Mouse (Mus musculus) layer of hippocampus, adult 18-20 months (tissue): ENCODE measurements around the gene Vmn2r87. TPM values are rescaled to one million over a fixed set of nuclear protein-coding genes. Genes with fewer than 3 reads are reported as not detected.
"Not testable (repeated sequence)": the region's sequence is repeated elsewhere in the genome, so short reads cannot be mapped to it uniquely, and the experiment has no call there.

Source experiments
- DNase-seq, 2 experiments: peaks; one replicate each; pipeline ENCODE4 v3.0.0; 2022; ENCODE audit warnings: low spot score in 2 of 2
- long read RNA-seq: library from polyadenylated mRNA; stranded (forward); transcript quantifications from one replicate; pipeline ENCODE4 v2.0.0, GENCODE M21; 2021
- total RNA-seq, 2 experiments: library from RNA; stranded (reverse); gene quantifications; 2 replicates each; pipeline ENCODE4 v1.2.3; 2021

Vmn2r87 gene
- total RNA-seq, result under 1 TPM; 0.40 to 0.46 TPM
- long read RNA-seq, result 0 reads

DNA sequence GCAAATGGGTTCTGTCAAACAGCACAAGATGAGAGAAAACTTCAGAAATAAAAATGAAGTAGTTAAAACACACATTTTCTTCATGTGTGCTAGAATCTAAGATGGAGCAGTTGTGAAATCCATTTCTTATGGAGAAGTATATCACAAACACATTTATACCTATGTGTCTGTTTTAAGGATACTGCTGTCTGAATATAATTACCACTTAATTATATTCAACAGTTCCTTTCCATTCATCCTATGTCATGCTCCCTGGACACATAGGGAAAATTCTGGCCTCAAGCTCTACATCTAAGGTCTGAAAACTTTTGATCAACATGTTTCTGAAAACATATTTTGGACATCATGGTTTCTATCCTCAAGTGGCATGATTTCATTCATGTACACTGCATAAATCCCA is at the start of gene Vmn2r87:
Vmn2r87 (minus strand) TSS at position 101 of the 400 bp plus-strand sequence.
- DNase-seq, result no peak

DNA sequence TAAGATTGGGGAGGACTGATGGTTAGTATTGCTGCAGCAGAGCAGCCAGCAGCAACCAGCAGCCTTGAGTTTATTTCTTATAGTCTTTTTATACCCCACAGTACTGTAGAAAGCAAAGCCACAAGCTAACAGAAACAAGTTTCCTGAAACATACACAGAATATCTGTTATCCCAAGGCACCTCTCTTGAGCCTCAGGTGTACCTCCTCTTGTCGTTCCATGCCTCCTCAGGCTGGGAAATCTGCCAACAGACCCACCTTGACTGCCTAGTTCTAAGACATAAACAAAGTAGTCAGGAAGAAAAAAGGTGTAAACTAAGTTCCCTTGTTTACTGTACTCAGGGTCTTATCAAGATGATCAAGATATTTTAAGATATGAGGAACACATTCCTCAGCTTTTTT is 47.1 kb upstream of the Vmn2r87 start:
- DNase-seq, result not testable (repeated sequence)

DNA sequence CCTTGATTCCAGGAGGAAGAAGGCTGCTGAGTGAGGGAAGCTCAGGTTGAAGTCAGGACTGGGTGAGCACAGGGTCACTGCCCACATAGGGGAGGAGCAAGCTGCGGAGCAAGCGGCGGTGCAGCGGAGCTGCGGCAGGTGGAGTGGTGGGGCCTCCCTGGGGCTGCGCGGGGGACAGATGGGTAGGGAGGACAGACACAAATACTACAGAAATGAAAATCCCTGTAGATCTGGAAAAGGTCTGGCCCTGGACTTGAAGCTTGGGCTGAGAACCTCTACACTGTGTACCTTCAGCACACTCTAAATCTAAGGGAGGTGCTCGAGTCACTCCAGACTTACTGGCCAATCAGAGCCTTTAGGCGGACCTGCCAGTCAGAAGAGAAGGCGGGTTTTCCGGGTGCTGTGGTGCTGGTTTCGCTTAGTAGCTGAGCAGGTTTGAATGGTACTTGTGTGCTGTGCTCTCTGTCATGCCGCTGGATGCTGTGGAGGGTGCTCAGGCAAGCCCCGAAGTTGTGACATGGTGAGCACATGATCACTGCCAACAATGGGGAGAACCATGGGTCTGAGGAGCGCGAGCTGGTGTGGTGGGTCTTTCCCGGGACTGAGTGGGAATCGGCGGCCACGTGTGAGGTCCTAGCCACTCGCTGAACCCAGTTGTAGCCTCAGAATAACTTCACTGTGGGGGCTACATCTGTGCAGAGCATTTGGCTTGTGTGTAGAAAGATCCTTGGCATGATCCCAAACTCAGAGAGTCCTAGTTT is 44.9 kb upstream of the Vmn2r87 start:
- peak; percentile 75 to 87 for DNase-seq

DNA sequence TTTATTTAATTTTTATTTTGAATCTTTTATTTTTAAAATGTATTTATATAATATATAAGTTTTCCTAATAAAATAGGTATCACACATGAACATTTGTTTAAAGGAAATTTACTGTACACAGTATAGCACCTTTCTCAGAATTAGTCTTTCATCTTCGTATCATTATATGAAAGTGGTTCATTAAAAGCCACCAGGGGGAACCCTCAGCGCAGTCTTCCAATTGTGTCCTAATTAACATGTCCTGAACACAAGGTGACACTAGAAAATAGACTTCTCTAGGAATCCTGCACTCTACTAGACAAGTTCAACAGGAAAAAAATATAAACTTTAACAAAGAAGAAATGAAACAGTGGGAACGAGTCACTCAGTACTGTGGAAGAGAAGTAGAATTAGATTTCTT is 38.9 kb upstream of the Vmn2r87 start:
- peak in 1 of 2 experiments; percentile 49 for DNase-seq

DNA sequence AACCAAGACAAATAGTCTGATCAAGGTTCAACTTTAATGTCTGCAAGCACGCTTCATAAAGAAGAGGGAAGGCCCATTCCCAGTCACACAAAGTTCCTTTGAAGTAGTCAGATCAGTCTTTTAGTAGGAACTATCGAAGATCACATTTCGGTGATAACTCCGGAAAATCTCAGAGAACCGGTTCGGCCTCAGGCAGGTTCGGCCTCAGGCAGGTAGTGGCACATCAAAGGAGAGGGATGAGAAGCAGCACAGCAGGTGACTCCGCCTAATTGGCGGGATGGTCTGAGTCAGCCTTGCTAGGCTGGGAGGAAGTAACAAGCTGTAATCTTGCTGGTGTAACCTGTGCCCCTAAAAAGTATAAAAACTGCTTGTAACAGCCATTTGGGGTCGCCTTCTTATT is 30.7 kb upstream of the Vmn2r87 start:
- no peak for DNase-seq

DNA sequence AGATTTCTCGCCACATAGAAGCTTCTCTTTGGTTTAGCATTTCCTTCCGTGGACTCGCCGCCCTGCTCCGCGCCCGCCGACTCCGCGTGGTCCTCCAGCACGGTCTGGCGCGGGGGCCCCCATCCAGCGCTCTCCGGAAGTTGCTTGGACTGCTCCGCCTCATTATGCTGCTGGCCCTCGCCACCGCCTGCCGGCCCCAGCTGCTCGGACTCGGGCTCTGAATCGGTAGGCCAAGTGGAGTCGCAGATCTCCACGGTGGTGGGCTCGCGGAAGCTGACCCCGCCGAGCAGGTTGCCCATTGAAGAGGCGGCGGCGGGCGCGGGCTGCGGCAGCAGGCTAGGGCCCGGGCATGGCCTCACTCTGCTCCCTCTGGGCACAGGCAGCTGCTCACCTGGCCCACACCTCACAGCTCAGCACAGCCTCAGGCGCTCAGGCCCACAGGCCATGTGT is 26.9 kb downstream of the Vmn2r87 start:
- peak in 1 of 2 experiments; percentile 13 for DNase-seq

DNA sequence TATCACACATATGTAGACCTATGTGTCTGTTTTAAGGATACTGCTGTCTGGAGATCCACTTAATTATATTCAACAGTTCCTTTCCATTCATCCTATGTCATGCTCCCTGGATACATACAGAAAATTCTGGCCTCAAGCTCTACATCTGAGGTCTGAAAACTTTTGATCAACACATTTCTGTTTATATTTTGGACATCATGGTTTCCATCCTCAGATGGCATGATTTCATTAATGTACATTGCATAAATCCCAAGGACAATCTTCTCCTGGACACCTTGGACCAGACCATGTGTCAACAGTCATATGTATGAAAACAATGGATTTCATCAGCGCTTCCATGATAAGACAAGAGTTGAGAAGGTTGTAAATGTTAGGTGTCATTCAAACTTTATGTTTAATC is 41.2 kb downstream of the Vmn2r87 start, which contains the start of gene Vmn2r86:
Vmn2r86 (minus strand) TSS at position 101 of the 400 bp plus-strand sequence.
- not testable (repeated sequence) for DNase-seq

DNA sequence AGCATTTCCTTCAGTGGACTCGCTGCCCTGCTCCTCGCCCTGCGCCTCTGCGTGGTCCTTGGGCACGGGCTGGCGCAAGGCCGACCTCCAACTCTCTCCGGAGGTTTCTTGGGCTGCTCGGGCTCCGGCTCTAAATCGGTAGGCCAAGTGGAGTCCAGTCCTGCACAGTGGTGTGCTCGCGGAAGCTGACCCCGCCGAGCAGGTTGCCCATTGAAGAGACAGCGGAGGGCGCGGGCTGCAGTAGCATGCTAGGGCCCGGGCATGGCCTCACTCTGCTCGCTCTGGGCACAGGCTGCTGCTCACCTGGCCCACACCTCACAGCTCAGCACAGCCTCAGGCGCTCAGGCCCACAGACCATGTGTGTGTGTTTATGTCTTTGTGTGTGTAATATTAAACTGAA is 52.4 kb downstream of the Vmn2r87 start:
- DNase-seq, result no peak

DNA sequence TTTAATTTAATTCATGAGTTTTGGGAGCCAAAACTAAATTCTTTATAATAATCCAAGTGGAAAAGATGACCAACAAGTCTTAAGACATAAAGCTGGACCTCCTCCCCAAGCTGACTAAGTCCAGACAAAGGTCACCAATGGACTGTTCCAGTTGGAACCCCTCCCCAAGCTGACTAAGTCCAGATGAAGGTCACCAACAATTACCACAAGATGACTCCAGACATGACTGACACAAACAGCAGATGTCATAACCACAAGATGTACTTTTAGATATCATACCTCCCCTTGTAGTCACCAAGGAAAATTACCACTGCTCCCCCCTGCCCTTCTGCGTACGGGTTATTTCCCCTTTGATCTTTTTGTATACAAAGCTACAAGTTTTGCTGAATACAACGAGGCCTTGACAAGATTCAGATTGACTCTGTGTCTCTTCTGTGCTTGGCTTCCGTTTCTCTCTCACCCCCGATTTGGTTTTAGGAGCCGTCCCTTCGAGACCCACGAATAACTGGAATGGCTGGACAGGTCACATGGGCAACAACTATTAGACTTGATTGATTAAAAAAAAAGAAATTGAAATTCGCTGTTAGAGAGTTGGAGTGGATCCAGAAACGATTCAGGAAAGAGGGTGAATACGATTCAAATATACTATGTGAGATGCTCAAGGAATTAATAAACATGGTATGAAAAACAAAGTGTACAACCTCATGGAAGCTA is 62.9 kb downstream of the Vmn2r87 start:
- not testable (repeated sequence) for DNase-seq

DNA sequence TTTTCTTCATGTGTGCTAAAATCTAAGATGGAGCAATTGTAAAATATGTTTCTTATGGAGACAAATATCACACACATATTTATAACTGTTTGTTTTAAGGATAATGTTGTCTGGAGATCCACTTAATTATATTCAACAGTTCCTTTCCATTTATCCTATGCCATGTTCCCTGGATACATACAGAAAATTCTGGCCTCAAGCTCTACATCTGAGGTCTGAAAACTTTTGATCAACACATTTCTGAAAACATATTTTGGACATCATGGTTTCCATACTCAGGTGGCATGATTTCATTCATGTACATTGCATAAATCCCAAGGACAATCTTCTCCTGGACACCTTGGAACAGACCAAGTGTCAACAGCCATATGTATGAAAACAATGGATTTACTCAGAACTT is 67.6 kb downstream of the Vmn2r87 start, which contains the start of gene Vmn2r85:
Vmn2r85 (minus strand) TSS at position 101 of the 400 bp plus-strand sequence.
- not testable (repeated sequence) for DNase-seq

DNA sequence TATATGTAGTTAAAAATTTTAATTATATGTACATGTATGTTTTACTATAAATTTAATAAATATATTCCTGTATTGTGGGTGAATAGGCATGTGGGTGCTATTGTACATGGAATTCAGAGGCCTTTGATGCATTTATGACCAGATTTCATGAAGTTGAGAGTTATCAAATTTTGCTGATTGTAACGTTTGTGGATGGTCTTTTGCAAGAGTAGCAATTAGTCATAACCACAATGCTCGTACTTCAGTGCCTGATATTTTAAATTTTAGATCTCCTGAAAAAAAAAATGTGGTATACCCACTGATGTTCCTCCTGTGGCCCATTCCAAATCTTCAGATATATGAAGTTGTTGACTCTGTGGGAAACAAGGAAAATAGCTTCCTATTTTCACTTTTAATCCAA is 74.8 kb downstream of the Vmn2r87 start:
- not testable (repeated sequence) for DNase-seq

Other genes starting within 250 kb of the Vmn2r87 start
- gene Neurod4, start 217.2 kb downstream of the Vmn2r87 start, total RNA-seq, result under 1 TPM in 1 of 2 experiments, not detected in 1; 0.10 TPM
- gene Tespa1, start 174.5 kb downstream of the Vmn2r87 start, total RNA-seq, result 1 to 10 TPM in 1 of 2 experiments, under 1 TPM in 1; 0.92 to 1.3 TPM
- gene Vmn2r84, start 103.1 kb downstream of the Vmn2r87 start, total RNA-seq, result under 1 TPM; 0.08 to 0.15 TPM
- gene Vmn2r85, start 67.7 kb downstream of the Vmn2r87 start, total RNA-seq, result under 1 TPM; 0.28 to 0.37 TPM
- gene Vmn2r86, start 41.3 kb downstream of the Vmn2r87 start, total RNA-seq, result under 1 TPM; 0.08 to 0.17 TPM